Mouse (Mus musculus) neutrophil, adult 5-6 weeks (primary cell): ENCODE measurements around the gene Srek1ip1. TPM values are rescaled to one million over a fixed set of nuclear protein-coding genes. Genes with fewer than 3 reads are reported as not detected.

Experiments
- ATAC-seq: fragments of 151-379, 151-347 bp; 2 replicates; pipeline ENCODE4 v1.8.0; 2017; ENCODE audit warnings: mild to moderate bottlenecking, moderate TSS enrichment; ENCODE audit not compliant: insufficient number of reproducible peaks, poor library complexity, low FRiP score, severe bottlenecking; ENCODE audit errors: extremely low read depth
- total RNA-seq: library from RNA; stranded (forward); fragments of 200-1000 nt; gene quantifications from 2 replicates; pipeline ENCODE4 v1.2.3, GENCODE M21; 2017

Srek1ip1 gene
- total RNA-seq, 1 experiment from 2014 or later, result 14.2 TPM

GRCm38 (mm10) chr13:104832811-104833210 lies 40.5 kb downstream of the Srek1ip1 start:
- ATAC-seq, result no peak

- no peak for ATAC-seq
Observed at GRCm38 (mm10) chr13:104837628-104838027, 45.3 kb downstream of the Srek1ip1 start.

- ATAC-seq, result no peak
Observed at GRCm38 (mm10) chr13:104841937-104842336, 49.7 kb downstream of the Srek1ip1 start.

- ATAC-seq, result no peak
Observed at GRCm38 (mm10) chr13:104843295-104844089, 51.2 kb downstream of the Srek1ip1 start.

- ATAC-seq, result no peak
Observed at GRCm38 (mm10) chr13:104853645-104854044, 61.4 kb downstream of the Srek1ip1 start.

- ATAC-seq, result peak; percentile 66
Observed at GRCm38 (mm10) chr13:104863127-104863979, 71.1 kb downstream of the Srek1ip1 start, which contains the start of gene Shisal2b. Gene Shisal2b, minus strand, starts transcription at chr13:104863893.

GRCm38 (mm10) chr13:104866726-104867125 lies 74.4 kb downstream of the Srek1ip1 start:
- no peak for ATAC-seq

GRCm38 (mm10) chr13:104869907-104870306 lies 77.6 kb downstream of the Srek1ip1 start:
- no peak for ATAC-seq

- ATAC-seq, result no peak
Observed at GRCm38 (mm10) chr13:104878508-104878907, 86.2 kb downstream of the Srek1ip1 start.

- ATAC-seq, result no peak
Observed at GRCm38 (mm10) chr13:104883566-104884249, 91.4 kb downstream of the Srek1ip1 start.

GRCm38 (mm10) chr13:104886308-104887032 lies 94.2 kb downstream of the Srek1ip1 start:
- no peak for ATAC-seq

Other genes with a start within 250 kb of the Srek1ip1 start
- 28.7 and 39.0 TPM in 2 replicates for gene Cwc27, start 24.7 kb downstream of the Srek1ip1 start, total RNA-seq
- gene Shisal2b, start 71.4 kb downstream of the Srek1ip1 start, total RNA-seq, result 1.7 TPM in 1 of 2 replicates, not detected in the other